8 mouse cellular contexts compared by ENCODE assay signal in the genomic region with DNA sequence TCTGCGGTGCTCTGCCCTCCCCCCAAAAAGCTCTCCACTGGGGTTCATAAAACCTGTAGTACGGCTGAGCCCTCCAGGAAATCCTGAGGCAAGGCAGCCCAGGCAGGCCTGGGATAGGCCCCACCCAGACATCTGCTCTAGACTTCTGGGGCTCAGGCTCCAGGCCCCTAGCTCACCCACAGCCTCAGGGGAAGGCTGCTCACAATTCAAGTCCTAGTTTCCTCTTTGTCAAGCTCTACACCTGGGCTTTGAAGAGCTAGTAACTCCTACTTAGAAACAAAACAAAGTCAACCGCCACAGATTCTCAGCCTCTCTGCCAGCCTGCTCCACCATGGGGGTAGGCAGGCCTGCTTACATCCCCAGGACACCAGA. TPM values are rescaled to one million over a fixed set of nuclear protein-coding genes. Genes with fewer than 3 reads are reported as not detected.
DNase-seq lines count a peak whose midpoint lies in the region; ATAC-seq and TF ChIP-seq lines count a peak whose summit lies in the region.

No protein-coding gene starts in this region.

- no peak overlapping the region for H3K4me2 ChIP-seq in heart, embryonic 11.5 days
- H3K4me2 ChIP-seq in midbrain, postnatal 0 days (ENCODE audit: low read depth, low read length, poor library complexity, severe bottlenecking), result no peak overlapping the region

- TF ChIP-seq CTCF in brain, embryonic 14.5 days (IDR thresholded peaks at IDR 0.05; ENCODE audit: borderline replicate concordance, extremely low read depth, insufficient read depth, insufficient read length), result no peak
- TF ChIP-seq CTCF in midbrain, postnatal 0 days (IDR thresholded peaks at IDR 0.05), result no peak

- no peak overlapping the region for H3K27ac ChIP-seq in heart, embryonic 11.5 days (ENCODE audit: low read depth, low read length)
- peak overlapping the region; percentile 38; the same call in 1 of the 2 replicates for H3K27ac ChIP-seq in midbrain, postnatal 0 days (ENCODE audit: low read depth, low read length)

- no peaks in the 10 kb centered on the region for H3K27me3 ChIP-seq in heart, embryonic 11.5 days (ENCODE audit: control insufficient read depth, insufficient read depth, low read length)
- no peaks in the 10 kb centered on the region for H3K27me3 ChIP-seq in midbrain, postnatal 0 days (ENCODE audit: insufficient read depth, low read length)

- H3K4me3 ChIP-seq in heart, embryonic 11.5 days (ENCODE audit: low read depth, low read length), result no peak overlapping the region
- H3K4me3 ChIP-seq in midbrain, postnatal 0 days (ENCODE audit: low read depth, low read length), result no peak overlapping the region

- peak overlapping the region; percentile 46; the same call in 1 of the 2 replicates for H3K9ac ChIP-seq in heart, embryonic 11.5 days (ENCODE audit: low read depth, low read length)
- H3K9ac ChIP-seq in midbrain, postnatal 0 days (replicated peaks; ENCODE audit: low read length, poor library complexity, severe bottlenecking), result no peak overlapping the region

- TF ChIP-seq POLR2A in brain, embryonic 14.5 days (IDR thresholded peaks at IDR 0.05; ENCODE audit: borderline replicate concordance, extremely low read depth, insufficient read depth, insufficient read length, poor library complexity, severe bottlenecking), result no peak

- peaks cover 30% of the 10 kb centered on the region for H3K36me3 ChIP-seq in heart, embryonic 11.5 days (ENCODE audit: control insufficient read depth, insufficient read depth, low read length)
- H3K36me3 ChIP-seq in midbrain, postnatal 0 days (ENCODE audit: insufficient read depth, low read length), result peaks cover 27% of the 10 kb centered on the region

- H3K9me3 ChIP-seq in heart, embryonic 11.5 days (replicated peaks; ENCODE audit: control insufficient read depth, low read length), result no peaks in the 10 kb centered on the region
- no peaks in the 10 kb centered on the region for H3K9me3 ChIP-seq in midbrain, postnatal 0 days (ENCODE audit: low read length)

- ATAC-seq in heart, embryonic 11.5 days (replicated peaks; ENCODE audit: insufficient number of reproducible peaks, low FRiP score, low TSS enrichment), result no peak
- ATAC-seq in midbrain, postnatal 0 days (ENCODE audit: low FRiP score), result no peak

- 36% methylated on average over 3 of the region's 3 CpGs for WGBS in heart, embryonic 11.5 days (ENCODE audit: insufficient replicate concordance)
- 41% methylated on average over 3 of the region's 3 CpGs for WGBS in midbrain, postnatal 0 days

- peaks cover 27% of the 10 kb centered on the region for H3K4me1 ChIP-seq in heart, embryonic 11.5 days (ENCODE audit: control insufficient read depth, insufficient read depth, low read length)
- peaks cover 12% of the 10 kb centered on the region for H3K4me1 ChIP-seq in midbrain, postnatal 0 days (ENCODE audit: insufficient read depth, low read length)

- intact Hi-C loops in gastrocnemius, postnatal 14 days (cut with DNase I; ENCODE audit: low total_unique reads), result no loop called here
- intact Hi-C loops in left cerebral cortex, postnatal 25 days (cut with DNase I), result no loop called here

- peak; percentile 40 for DNase-seq in gastrocnemius, postnatal 14 days
- DNase-seq in gastrocnemius, adult 8-10 months (ENCODE audit: low spot score in 2 of 2), result no peak
- peak; percentile 53 for DNase-seq in brain, embryonic 14.5 days (ENCODE audit: low read depth)
- peak; percentile 37 to 62 for DNase-seq in kidney, postnatal 4 days
- peak; percentile 32 for DNase-seq in midbrain, postnatal 0 days (ENCODE audit: low spot score)
- no peak for DNase-seq in left cerebral cortex, postnatal 25 days (ENCODE audit: low spot score in 2 of 2)
- DNase-seq in c-Kit-positive CD71-positive TER-119-positive erythroid progenitor cells, embryonic 14.5 days (ENCODE audit: low spot score), result no peak

RNA-seq across cellular contexts. Expression of a gene that starts 3.7 kb away (rescaled TPM):
- total RNA-seq in gastrocnemius, postnatal 14 days (2021), result 10 to 100 TPM; 20.3 to 22.6 TPM
- 10 to 100 TPM in 2 of 4 experiments, 1 to 10 TPM in 2; 8.3 to 11.5 (median 10.0) TPM for total RNA-seq in gastrocnemius, adult 8-10 months (2022)
- polyA plus RNA-seq in brain, embryonic 14.5 days (2012; rRNA removed), result 37.3 and 51.0 TPM in 2 replicates
- polyA plus RNA-seq in heart, embryonic 11.5 days (2014; fragmentation: Nextera tagmentation; extraction: Ambion mirVana), result 22.4 and 25.9 TPM in 2 replicates
- 11.7 and 27.5 TPM in 2 replicates for total RNA-seq in midbrain, postnatal 0 days (2014; rRNA removed)
- 6.8 and 7.6 TPM in 2 replicates for polyA plus RNA-seq in midbrain, postnatal 0 days (2015; fragmentation: Nextera tagmentation; extraction: Ambion mirVana)
- 10 to 100 TPM; 13.2 to 15.8 TPM for total RNA-seq in left cerebral cortex, postnatal 25 days (2021)

RNA-seq across cellular contexts. Expression of a gene that starts 7.4 kb away (rescaled TPM):
- total RNA-seq in gastrocnemius, postnatal 14 days (2021), result under 1 TPM; 0.07 to 0.12 TPM
- under 1 TPM in 3 of 4 experiments, not detected in 1; 0.07 to 0.13 (median 0.12) TPM for total RNA-seq in gastrocnemius, adult 8-10 months (2022)
- polyA plus RNA-seq in brain, embryonic 14.5 days (2012; rRNA removed), result 0.15 and 0.23 TPM in 2 replicates
- 0.13 and 0.15 TPM in 2 replicates for polyA plus RNA-seq in heart, embryonic 11.5 days (2014; fragmentation: Nextera tagmentation; extraction: Ambion mirVana)
- 0.22 and 0.24 TPM in 2 replicates for total RNA-seq in midbrain, postnatal 0 days (2014; rRNA removed)
- polyA plus RNA-seq in midbrain, postnatal 0 days (2015; fragmentation: Nextera tagmentation; extraction: Ambion mirVana), result 0.10 and 0.20 TPM in 2 replicates
- total RNA-seq in left cerebral cortex, postnatal 25 days (2021), result under 1 TPM; 0.18 to 0.34 TPM

RNA-seq across cellular contexts. Expression of a gene that starts 13.1 kb away (rescaled TPM):
- total RNA-seq in gastrocnemius, postnatal 14 days (2021), result 100 to 1,000 TPM; 133 to 137 TPM
- total RNA-seq in gastrocnemius, adult 8-10 months (2022), result 100 to 1,000 TPM; 125 to 150 (median 137) TPM
- polyA plus RNA-seq in brain, embryonic 14.5 days (2012; rRNA removed), result 162 and 165 TPM in 2 replicates
- polyA plus RNA-seq in heart, embryonic 11.5 days (2014; fragmentation: Nextera tagmentation; extraction: Ambion mirVana), result 280 and 294 TPM in 2 replicates
- 76.1 and 88.4 TPM in 2 replicates for total RNA-seq in midbrain, postnatal 0 days (2014; rRNA removed)
- polyA plus RNA-seq in midbrain, postnatal 0 days (2015; fragmentation: Nextera tagmentation; extraction: Ambion mirVana), result 280 and 290 TPM in 2 replicates
- total RNA-seq in left cerebral cortex, postnatal 25 days (2021), result 100 to 1,000 TPM; 177 to 191 TPM

RNA-seq across cellular contexts. Expression of a gene that starts 13.2 kb away (rescaled TPM):
- total RNA-seq in gastrocnemius, postnatal 14 days (2021), result 10 to 100 TPM; 22.0 to 25.0 TPM
- 10 to 100 TPM; 18.0 to 28.8 (median 21.3) TPM for total RNA-seq in gastrocnemius, adult 8-10 months (2022)
- polyA plus RNA-seq in brain, embryonic 14.5 days (2012; rRNA removed), result 30.1 and 31.5 TPM in 2 replicates
- 45.2 and 46.7 TPM in 2 replicates for polyA plus RNA-seq in heart, embryonic 11.5 days (2014; fragmentation: Nextera tagmentation; extraction: Ambion mirVana)
- total RNA-seq in midbrain, postnatal 0 days (2014; rRNA removed), result 34.5 and 46.9 TPM in 2 replicates
- 27.5 and 27.9 TPM in 2 replicates for polyA plus RNA-seq in midbrain, postnatal 0 days (2015; fragmentation: Nextera tagmentation; extraction: Ambion mirVana)
- 10 to 100 TPM; 28.6 to 29.3 TPM for total RNA-seq in left cerebral cortex, postnatal 25 days (2021)

RNA-seq across cellular contexts. Expression of a gene that starts 32.6 kb away (rescaled TPM):
- not detected for total RNA-seq in gastrocnemius, postnatal 14 days (2021)
- total RNA-seq in gastrocnemius, adult 8-10 months (2022), result not detected
- polyA plus RNA-seq in brain, embryonic 14.5 days (2012; rRNA removed), result not detected in 2 replicates
- not detected in 2 replicates for polyA plus RNA-seq in heart, embryonic 11.5 days (2014; fragmentation: Nextera tagmentation; extraction: Ambion mirVana)
- total RNA-seq in midbrain, postnatal 0 days (2014; rRNA removed), result 1.3 TPM in 1 of 2 replicates, not detected in the other
- polyA plus RNA-seq in midbrain, postnatal 0 days (2015; fragmentation: Nextera tagmentation; extraction: Ambion mirVana), result not detected in 2 replicates
- total RNA-seq in left cerebral cortex, postnatal 25 days (2021), result not detected

Comparison
In these comparisons a context has a peak if more than half of its experiments do, and no peak if none do; other contexts are left out.
1. DNase-seq: peak in gastrocnemius, postnatal 14 days (single experiment), brain, embryonic 14.5 days (single experiment), kidney, postnatal 4 days (2 of 2) and midbrain, postnatal 0 days (single experiment); none in gastrocnemius, adult 8-10 months (0 of 2), left cerebral cortex, postnatal 25 days (0 of 2) and c-Kit-positive CD71-positive TER-119-positive erythroid progenitor cells, embryonic 14.5 days (single experiment).